Mouse (Mus musculus) myocyte (in vitro differentiated cells): ENCODE measurements around the gene Itpr3.

Source experiments
- CEBPB ChIP-seq: IDR thresholded peaks from 2 replicates; pipeline ENCODE4 v1.6.1; 2011; ENCODE audit warnings: mild to moderate bottlenecking, moderate library complexity; ENCODE audit not compliant: poor library complexity, insufficient read depth, severe bottlenecking
- MYOD1 ChIP-seq, 3 experiments: IDR thresholded peaks; one replicate each; pipeline ENCODE4 v1.6.1; 2011; ENCODE audit warnings: control low read depth in 2 of 3, low read depth in 2 of 3, mild to moderate bottlenecking in 2 of 3, moderate library complexity in 1 of 3; ENCODE audit not compliant: insufficient read length in 2 of 3, control insufficient read depth in 1 of 3

GRCm38 (mm10) chr17:27095690-27096089 is 38.6 kb downstream of the Itpr3 start:
- no peak for TF ChIP-seq CEBPB
- TF ChIP-seq MYOD1 (IDR thresholded peaks at IDR 0.05; ENCODE audit: control insufficient read depth in 1 of 3, insufficient read length in 2 of 3, low read depth in 2 of 3), result no peak
